Comparison of ENCODE assay signal across 23 mouse cellular contexts in the genomic region with DNA sequence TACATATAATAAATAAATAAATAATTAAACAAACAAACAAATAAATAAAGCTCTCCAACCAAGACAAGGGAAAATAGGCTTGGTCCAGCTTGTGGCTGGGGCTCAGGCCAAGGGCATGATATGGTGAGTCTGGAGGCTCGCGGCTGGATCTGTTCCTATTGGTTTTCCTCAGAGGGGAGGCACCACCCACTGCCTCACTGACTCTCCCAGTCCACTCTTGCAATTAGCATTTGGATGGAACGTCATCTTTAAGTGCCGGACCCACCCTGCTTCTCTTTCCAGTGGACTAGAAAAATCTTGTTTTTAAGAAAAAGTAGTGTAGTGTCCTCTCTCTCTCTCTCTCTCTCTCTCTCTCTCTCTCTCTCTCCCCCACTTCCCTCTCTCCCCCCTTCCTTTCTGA.
DNase-seq lines count a peak whose midpoint lies in the region; ATAC-seq and TF ChIP-seq lines count a peak whose summit lies in the region.
"Had no signal": no experiment of that assay in that cellular context is flagged by ENCODE, and none has a peak within 500 bp of the region (broad histone marks: within the 10 kb centered on the region; RNA-seq: fewer than 3 reads in every experiment).

No protein-coding gene starts in this region.

- H3K4me1 ChIP-seq in liver, adult 2 months (ENCODE audit: control insufficient read depth, insufficient read depth, low read length), result peaks cover 15% of the 10 kb centered on the region
- H3K4me1 ChIP-seq in liver, embryonic 11.5 days (replicated peaks; ENCODE audit: control insufficient read depth, insufficient read depth, low read length), result no peaks in the 10 kb centered on the region

- peaks cover 6% of the 10 kb centered on the region; the same call in 1 of the 2 replicates for H3K9me3 ChIP-seq in liver, embryonic 11.5 days (ENCODE audit: control insufficient read depth, low read length)
- H3K9me3 ChIP-seq: embryonic facial prominence, embryonic 12.5 days; heart, embryonic 15.5 days; hindbrain, embryonic 13.5 days; intestine, embryonic 15.5 days had no signal

- TF ChIP-seq CTCF in liver, adult 2 months (IDR thresholded peaks at IDR 0.05; ENCODE audit: low read depth, low read length), result no peak

- no peak overlapping the region for H3K4me3 ChIP-seq in liver, adult 2 months (ENCODE audit: insufficient read depth, low read depth, low read length)
- H3K4me3 ChIP-seq in liver, embryonic 11.5 days (ENCODE audit: low read depth, low read length), result no peak overlapping the region
- H3K4me3 ChIP-seq: embryonic facial prominence, embryonic 12.5 days; embryonic facial prominence, embryonic 15.5 days; heart, embryonic 15.5 days; hindbrain, embryonic 10.5 days; hindbrain, embryonic 13.5 days; intestine, embryonic 15.5 days had no signal

- H3K36me3 ChIP-seq in liver, adult 2 months (ENCODE audit: control insufficient read depth, insufficient read depth, low read length), result no peaks in the 10 kb centered on the region
- peaks cover 3% of the 10 kb centered on the region; the same call in 1 of the 2 replicates for H3K36me3 ChIP-seq in liver, embryonic 11.5 days (ENCODE audit: control insufficient read depth, insufficient read depth, low read length)
- H3K36me3 ChIP-seq: embryonic facial prominence, embryonic 15.5 days; heart, embryonic 15.5 days; hindbrain, embryonic 13.5 days; intestine, embryonic 15.5 days had no signal

- peak overlapping the region; percentile 22; the same call in 1 of the 2 replicates for H3K27ac ChIP-seq in liver, adult 2 months (replicated peaks; ENCODE audit: insufficient read depth, low read depth, low read length)
- no peak overlapping the region for H3K27ac ChIP-seq in liver, embryonic 11.5 days (ENCODE audit: low read depth, low read length)
- H3K27ac ChIP-seq: heart, embryonic 15.5 days; hindbrain, embryonic 10.5 days; intestine, embryonic 15.5 days had no signal

- TF ChIP-seq POLR2A in liver, adult 2 months (IDR thresholded peaks at IDR 0.05; ENCODE audit: extremely low read depth, insufficient read depth, low read length), result no peak

- H3K79me2 ChIP-seq in liver, adult 2 months (ENCODE audit: control insufficient read depth, insufficient read depth, low read length), result peaks cover 7% of the 10 kb centered on the region; the same call in 1 of the 2 replicates

- no peak for DNase-seq in liver, adult 2 months (ENCODE audit: extremely low read depth, low read depth, low spot score)
- no peak for DNase-seq in liver, embryonic 11.5 days (ENCODE audit: low spot score)
- DNase-seq in ES-CJ7 (ENCODE audit: low read depth, low spot score) (peak; percentile 79), ZHBTc4 (ENCODE audit: low read depth, low spot score) (peak; percentile 77)
- no peak for DNase-seq in spleen, postnatal 4 days (ENCODE audit: low spot score in 2 of 2)
- DNase-seq in adrenal gland, adult 2 months, result no peak
- DNase-seq: adrenal gland, adult 8-10 months; adrenal gland, postnatal 25 days; cerebellum, adult 2 months; cerebellum, adult 9-11 months; cerebellum, postnatal 25 days; kidney, adult 11 months had no signal

- 94% methylated on average over 4 of the region's 4 CpGs for WGBS in liver, adult 2 months
- 90% methylated on average over 4 of the region's 4 CpGs for WGBS in liver, embryonic 11.5 days

- no peaks in the 10 kb centered on the region for H3K27me3 ChIP-seq in liver, adult 2 months (ENCODE audit: control insufficient read depth, insufficient read depth, low read length)
- H3K27me3 ChIP-seq in liver, embryonic 11.5 days (replicated peaks; ENCODE audit: control insufficient read depth, insufficient read depth, low read length), result no peaks in the 10 kb centered on the region
- H3K27me3 ChIP-seq: embryonic facial prominence, embryonic 12.5 days; embryonic facial prominence, embryonic 15.5 days; heart, embryonic 15.5 days; hindbrain, embryonic 13.5 days; intestine, embryonic 15.5 days had no signal

- no peak overlapping the region for H3K4me2 ChIP-seq in liver, embryonic 11.5 days
- H3K4me2 ChIP-seq: embryonic facial prominence, embryonic 12.5 days; embryonic facial prominence, embryonic 15.5 days; heart, embryonic 11.5 days; heart, embryonic 15.5 days; hindbrain, embryonic 13.5 days; intestine, embryonic 15.5 days had no signal

- no peak for ATAC-seq in liver, embryonic 11.5 days (replicated peaks; ENCODE audit: low FRiP score)
- ATAC-seq: CD4-positive, CD25-positive, alpha-beta regulatory T cell, adult 4 months; forebrain, embryonic 14.5 days; forebrain, postnatal 0 days; hindbrain, embryonic 16.5 days; intestine, embryonic 15.5 days had no signal

- H3K9ac ChIP-seq in liver, adult 2 months (ENCODE audit: low read depth, low read length), result no peak overlapping the region
- no peak overlapping the region for H3K9ac ChIP-seq in liver, embryonic 11.5 days (ENCODE audit: low read depth, low read length)
- H3K9ac ChIP-seq: embryonic facial prominence, embryonic 12.5 days; embryonic facial prominence, embryonic 15.5 days; forebrain, postnatal 0 days; heart, embryonic 15.5 days; hindbrain, embryonic 13.5 days; intestine, embryonic 15.5 days had no signal

Comparison
In these comparisons a context has a peak if more than half of its experiments do, and no peak if none do; other contexts are left out.
1. DNase-seq: peak in ES-CJ7 (single experiment) and ZHBTc4 (single experiment); none in liver, adult 2 months (single experiment), liver, embryonic 11.5 days (single experiment), spleen, postnatal 4 days (0 of 2) and adrenal gland, adult 2 months (single experiment).